Mouse (Mus musculus) ovary, postnatal 14 days (tissue): ENCODE measurements at regions not wholly inside any gene's neighbourhood (a gene's known extent, or its start where the extent isn't known, plus 50 kb on each side); places are given as distances from the start of the nearest gene placed in this dataset.

Source experiments
- DNase-seq: peaks from one replicate; pipeline ENCODE4 v3.0.0; 2022; ENCODE audit warnings: low spot score

GRCm38 (mm10) chr13:44133436-44133835 is 348.9 kb downstream of the Cd83 start:
- DNase-seq = no peak

GRCm38 (mm10) chr13:44141181-44141580 is 356.6 kb downstream of the Cd83 start:
- no peak for DNase-seq

- DNase-seq = no peak
Observed at GRCm38 (mm10) chr13:44145441-44145840, 360.9 kb downstream of the Cd83 start.

DNA sequence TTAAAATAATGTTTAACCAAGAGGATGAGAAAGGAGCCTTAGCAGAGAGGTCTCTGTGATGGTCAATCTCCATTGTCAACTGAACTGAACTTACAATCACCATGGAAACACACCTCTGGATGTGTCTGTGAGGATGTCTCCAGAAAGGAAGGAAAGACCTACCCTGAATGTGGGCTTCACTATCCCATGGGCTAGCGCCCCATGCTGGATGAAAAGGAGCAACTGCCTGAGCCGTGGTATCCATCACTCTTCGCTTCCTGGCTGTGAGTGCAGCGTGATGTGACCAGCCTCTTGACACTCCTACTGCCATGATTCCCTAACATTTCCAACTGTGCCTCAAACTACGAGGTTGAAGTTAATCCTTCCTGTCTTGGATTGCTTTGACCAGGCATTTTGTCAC is 363.3 kb downstream of the Cd83 start:
- DNase-seq = no peak

- DNase-seq = no peak
Observed at GRCm38 (mm10) chr13:44149499-44149898, 364.9 kb downstream of the Cd83 start.

DNA sequence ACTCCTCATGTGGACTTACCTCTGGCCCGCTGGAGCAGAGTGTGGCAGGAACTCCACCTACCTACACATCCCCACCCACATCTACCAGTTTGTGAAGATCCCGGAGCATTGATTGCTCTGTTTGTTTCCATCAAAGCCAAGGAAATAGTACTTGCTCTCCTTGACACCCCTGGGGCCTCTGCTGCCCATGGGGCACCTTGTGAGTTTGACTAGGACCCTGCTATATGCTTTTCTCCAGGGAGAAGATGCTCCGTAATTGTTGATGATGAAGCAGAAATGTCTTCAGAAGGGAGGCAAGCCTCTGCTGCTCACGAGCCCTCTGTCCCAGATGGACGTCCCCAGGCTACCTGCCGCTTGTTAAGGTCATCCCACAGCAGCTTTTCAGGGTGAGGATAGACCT is 367.0 kb downstream of the Cd83 start:
- no peak for DNase-seq

GRCm38 (mm10) chr13:44152806-44153613 is 368.4 kb downstream of the Cd83 start:
- DNase-seq = no peak

- no peak for DNase-seq
Observed at GRCm38 (mm10) chr13:44153784-44154183, 369.2 kb downstream of the Cd83 start.

GRCm38 (mm10) chr13:44155956-44156355 is 371.4 kb downstream of the Cd83 start:
- no peak for DNase-seq

- no peak for DNase-seq
Observed at GRCm38 (mm10) chr13:44156546-44156945, 372.0 kb downstream of the Cd83 start.

GRCm38 (mm10) chr13:44157236-44157635 is 372.7 kb downstream of the Cd83 start:
- no peak for DNase-seq

DNA sequence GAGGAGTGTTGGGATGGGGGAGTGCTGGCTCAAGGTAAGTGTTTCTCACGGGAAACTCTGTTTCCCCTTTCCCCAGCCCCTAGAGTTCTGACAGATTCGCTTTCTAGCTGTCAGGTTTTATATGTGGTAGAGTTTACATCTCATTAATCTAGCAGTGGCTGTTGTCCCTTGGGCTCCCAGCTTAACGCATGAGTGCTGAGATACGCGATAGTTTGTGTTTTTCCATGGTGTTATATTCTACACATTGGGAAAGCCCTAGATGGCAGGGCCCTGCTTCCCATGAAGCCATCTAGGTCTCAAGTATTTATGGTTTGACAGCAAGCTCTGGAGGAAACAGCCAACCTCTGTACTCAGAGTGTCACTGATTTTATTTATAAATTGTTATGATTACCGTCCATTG is 373.8 kb downstream of the Cd83 start:
- no peak for DNase-seq

DNA sequence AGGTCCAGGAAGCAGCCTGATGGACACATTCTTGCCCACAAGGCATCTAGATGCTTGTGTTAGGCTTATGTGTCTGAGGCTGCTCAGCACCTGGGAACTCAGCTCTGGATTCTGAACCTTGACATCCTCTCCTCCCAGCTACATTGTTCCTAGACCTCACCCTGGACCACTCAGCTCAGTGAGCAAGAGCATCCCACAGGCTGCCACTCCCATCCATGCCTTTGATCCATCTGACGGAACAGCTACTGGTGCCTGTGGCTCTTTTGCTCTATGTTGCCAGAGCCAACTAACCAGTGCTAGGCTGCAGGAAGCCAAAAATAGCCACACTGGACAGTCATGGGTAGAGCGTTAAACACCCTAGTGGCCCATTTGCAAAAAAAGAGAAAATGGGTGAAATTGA is 374.8 kb downstream of the Cd83 start:
- no peak for DNase-seq

- no peak for DNase-seq
Observed at GRCm38 (mm10) chr13:44164746-44165145, 380.2 kb downstream of the Cd83 start.

DNA sequence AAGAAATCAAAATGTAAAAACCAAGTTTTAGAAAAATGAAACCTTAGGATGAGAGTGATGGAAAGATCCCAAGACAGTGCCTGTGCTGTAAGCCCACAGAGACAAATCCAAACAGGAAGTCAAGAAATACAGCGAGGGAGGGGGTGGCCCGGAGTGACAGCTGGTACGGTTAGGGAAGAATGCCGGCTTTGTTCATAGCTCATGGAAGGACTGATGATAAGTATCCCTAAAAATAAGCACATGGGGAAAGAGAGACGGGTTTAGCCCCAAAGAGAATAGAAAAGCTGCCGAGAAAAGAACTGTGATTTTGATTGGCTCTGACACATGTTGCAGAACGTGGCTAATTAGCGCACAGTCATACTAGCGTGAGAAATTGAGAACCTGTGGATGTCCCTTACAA is 382.6 kb downstream of the Cd83 start:
- no peak for DNase-seq

- DNase-seq = no peak
Observed at GRCm38 (mm10) chr13:44168186-44168585, 383.6 kb downstream of the Cd83 start.

DNA sequence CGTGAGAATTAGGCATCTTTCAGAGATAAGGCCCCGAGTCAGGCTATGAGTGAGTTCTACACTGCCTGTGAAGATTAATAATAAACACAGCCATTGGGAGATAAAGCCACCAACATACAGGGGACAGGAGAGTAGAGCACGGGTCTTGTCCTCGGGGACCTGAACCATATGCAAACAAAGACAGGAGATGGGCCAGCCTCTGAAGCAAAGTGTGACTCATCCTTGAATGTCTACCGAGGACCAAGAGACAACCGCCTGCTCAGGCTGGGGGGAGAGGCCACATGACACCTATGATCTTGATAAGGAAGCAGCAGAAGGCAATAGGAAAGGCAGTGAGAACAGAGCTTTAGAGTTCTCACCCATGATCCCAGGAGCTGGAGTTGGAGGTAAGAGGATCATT is 387.1 kb downstream of the Cd83 start:
- no peak for DNase-seq

DNA sequence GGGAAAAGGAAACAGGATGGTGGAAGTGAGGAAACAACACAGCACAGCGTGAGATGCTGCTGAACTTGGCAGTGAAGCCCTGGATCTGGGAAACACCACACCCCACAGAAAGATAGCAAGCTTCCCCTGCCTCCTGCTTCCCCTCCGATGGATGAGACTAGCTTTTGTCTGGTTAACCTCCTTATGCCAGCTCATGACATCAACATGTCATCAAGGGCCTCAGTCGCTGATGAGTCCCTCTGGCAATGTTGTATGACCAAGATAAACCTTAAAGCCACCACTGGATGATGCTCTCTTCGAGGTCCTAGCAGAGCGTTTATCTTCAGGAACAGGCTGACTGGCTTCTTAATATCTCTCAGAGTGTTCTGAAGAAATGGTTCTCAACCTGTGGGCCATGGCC is 388.1 kb downstream of the Cd83 start:
- DNase-seq = no peak

GRCm38 (mm10) chr13:44174236-44174635 is 389.7 kb downstream of the Cd83 start:
- no peak for DNase-seq

GRCm38 (mm10) chr13:44175300-44176036 is 390.9 kb downstream of the Cd83 start:
- DNase-seq = no peak

GRCm38 (mm10) chr13:44176121-44176520 is 391.5 kb downstream of the Cd83 start:
- DNase-seq = no peak

GRCm38 (mm10) chr13:44178006-44178405 is 393.4 kb downstream of the Cd83 start:
- DNase-seq = no peak

GRCm38 (mm10) chr13:44180384-44180783 is 395.8 kb downstream of the Cd83 start:
- DNase-seq = no peak
